Mouse (Mus musculus): ENCODE results near the gene Bmt2. TPM values are rescaled to one million over a fixed set of nuclear protein-coding genes. Genes with fewer than 3 reads are reported as not detected.

Bmt2 gene
- total RNA-seq, 2 experiments from 2014 or later = 10.9 to 11.7 TPM

DNA sequence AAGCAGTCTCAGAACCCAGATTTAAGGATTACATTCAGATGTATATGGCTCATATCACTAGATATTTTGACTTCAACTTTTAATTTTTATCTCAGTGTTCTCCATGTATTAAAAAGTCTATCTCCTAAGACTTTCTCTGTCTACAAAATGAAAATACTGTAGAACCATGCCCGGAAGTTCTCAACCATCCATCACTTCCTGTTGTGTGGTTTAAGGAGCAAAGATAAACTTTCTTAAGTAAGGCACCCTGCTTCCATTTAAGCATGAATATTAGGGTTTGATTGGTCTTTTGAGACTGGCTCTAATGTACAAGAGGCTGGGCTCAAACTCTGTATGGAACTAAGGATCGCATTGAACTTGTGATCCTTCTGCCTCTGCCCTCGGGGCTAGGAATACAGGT, 63.2 kb downstream of the Bmt2 start:
- DNase-seq = no peak

GRCm38 (mm10) chr6:13613671-13614070, 64.1 kb downstream of the Bmt2 start:
- DNase-seq = no peak

- no peak for DNase-seq
Measured at GRCm38 (mm10) chr6:13610869-13611268, 66.9 kb downstream of the Bmt2 start.

GRCm38 (mm10) chr6:13609353-13610140, 68.2 kb downstream of the Bmt2 start:
- DNase-seq = no peak

DNA sequence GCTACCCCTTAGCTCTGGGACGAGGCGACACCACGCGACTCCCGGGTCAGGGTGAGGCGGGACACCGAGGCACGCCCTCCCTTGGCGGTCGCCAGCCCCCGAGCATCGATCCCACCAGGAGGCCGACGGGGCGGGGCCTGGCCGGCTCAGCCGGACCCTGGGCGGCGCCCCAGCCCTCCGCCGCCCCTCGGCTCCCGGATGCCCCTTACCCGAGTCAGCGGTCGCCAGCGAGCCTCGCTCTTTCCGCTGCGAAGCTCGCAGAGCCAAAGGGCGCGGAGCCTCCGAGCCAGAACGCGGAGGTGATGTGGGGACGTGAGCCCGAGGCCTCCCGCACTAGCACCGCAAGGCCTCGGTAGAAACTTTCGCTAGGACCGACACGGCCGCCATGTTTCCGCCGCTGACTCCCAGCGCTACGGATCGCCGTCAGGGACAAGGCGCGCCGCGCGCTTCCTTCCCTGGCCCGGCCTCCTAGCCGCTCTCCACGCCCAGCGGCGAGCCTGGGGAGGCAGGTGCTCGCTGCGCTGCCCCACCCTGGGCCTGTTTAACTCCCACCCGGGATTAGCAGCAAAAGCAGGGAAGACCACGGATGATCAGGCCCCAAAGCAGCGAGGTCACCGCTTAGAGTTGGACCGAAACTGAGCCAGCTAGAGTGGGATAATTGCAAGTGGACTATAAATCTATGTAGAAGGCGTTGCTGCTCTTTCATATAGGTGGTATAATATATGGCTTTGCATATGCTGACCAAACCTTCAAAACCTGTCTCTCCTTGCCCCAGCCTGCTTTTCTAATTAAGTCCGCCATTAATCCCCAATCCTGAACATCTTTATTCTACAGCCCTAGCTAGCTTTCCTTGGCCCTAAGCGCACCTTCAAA, 69.9 kb downstream of the Bmt2 start, which contains the start of gene Tmem168:
Gene Tmem168, minus strand, starts transcription at position 480 of the 873 bp plus-strand sequence.
- DNase-seq = peak; percentile 95

DNA sequence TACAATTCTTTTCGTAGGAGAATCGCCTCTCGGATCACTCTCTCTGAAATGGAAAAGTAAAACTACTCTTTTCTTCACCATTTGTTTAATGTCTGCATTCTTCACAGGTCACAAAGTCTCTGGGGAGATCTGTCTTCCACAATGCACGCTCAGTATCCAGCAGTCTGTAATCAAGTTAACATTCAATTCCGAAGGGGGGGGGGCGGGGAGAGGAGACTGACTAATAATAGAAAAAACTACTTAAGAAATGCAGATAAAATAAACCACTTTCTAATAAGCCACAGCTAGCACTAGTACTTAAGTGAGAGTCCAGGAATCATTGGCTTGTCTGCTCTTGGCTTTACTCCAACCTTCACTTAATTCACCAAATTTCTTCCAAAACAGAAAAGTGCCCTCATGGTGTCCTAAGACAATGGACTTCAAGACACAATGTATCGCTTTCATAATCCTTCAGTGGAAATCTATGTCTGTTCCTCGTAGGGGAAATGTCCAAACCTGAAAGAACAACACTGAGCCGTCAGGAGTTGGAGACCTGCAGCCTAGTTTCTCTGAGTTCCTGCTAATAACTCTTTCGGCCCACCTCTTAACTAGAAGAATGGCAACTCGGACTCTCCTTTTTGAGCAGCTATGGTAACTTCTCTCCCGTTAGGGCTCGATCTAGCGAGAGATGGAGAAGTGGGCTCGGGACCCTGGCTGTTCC, 70.7 kb downstream of the Bmt2 start:
- no peak for DNase-seq

DNA sequence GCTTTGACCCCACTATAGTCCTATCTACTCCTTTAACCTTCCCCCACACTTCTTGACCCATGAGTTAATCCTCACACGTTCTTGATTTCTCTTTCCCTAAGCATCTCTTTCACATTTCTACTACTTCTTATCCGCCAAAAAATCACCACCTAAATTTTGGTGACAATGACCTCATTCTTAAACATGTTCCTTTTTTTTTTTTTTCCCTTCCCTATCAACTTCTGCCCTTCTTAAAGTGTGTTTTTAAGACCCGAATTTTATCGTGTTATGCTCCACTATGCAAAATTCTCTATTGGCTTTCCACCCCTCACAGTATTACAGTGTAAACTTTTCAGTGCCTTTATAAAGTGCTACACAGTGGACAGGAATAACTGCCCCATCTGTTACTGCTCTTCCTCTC, 71.4 kb downstream of the Bmt2 start:
- no peak for DNase-seq

GRCm38 (mm10) chr6:13603134-13603533, 74.6 kb downstream of the Bmt2 start:
- DNase-seq = no peak

GRCm38 (mm10) chr6:13601587-13601986, 76.2 kb downstream of the Bmt2 start:
- peak; percentile 36 for DNase-seq

- DNase-seq = no peak
Measured at GRCm38 (mm10) chr6:13598239-13598923, 79.4 kb downstream of the Bmt2 start.

GRCm38 (mm10) chr6:13592729-13593345, 84.9 kb downstream of the Bmt2 start:
- no peak for DNase-seq

GRCm38 (mm10) chr6:13586560-13586959, 91.2 kb downstream of the Bmt2 start:
- no peak for DNase-seq

GRCm38 (mm10) chr6:13586154-13586553, 91.6 kb downstream of the Bmt2 start:
- DNase-seq = no peak

- no peak for DNase-seq
Measured at GRCm38 (mm10) chr6:13584788-13585187, 93.0 kb downstream of the Bmt2 start.

GRCm38 (mm10) chr6:13582075-13582474, 95.7 kb downstream of the Bmt2 start:
- no peak for DNase-seq

Other genes starting within 250 kb of the Bmt2 start
- 10 to 100 TPM; 23.7 to 26.3 TPM for gene Tmem168, start 69.9 kb downstream of the Bmt2 start, total RNA-seq (2021)
- under 1 TPM; 0.45 to 0.63 TPM for gene Gpr85, start 162.0 kb upstream of the Bmt2 start, total RNA-seq (2021)
- 10 to 100 TPM; 55.4 to 55.7 TPM for gene 2610001J05Rik, start 193.6 kb upstream of the Bmt2 start, total RNA-seq (2021)

Data from heart, postnatal 4 days (tissue).